Mouse (Mus musculus) CH12F3 (cell line): ENCODE results near the gene 1110051M20Rik.

Experiments
- in situ Hi-C: fragments of 300-500 bp; cut with MboI; formaldehyde crosslinking; loops from 2 replicates; pipeline ENCODE4 v1.14.3; 2020; ENCODE audit warnings: low sequenced_read_pairs

1110051M20Rik gene

DNA sequence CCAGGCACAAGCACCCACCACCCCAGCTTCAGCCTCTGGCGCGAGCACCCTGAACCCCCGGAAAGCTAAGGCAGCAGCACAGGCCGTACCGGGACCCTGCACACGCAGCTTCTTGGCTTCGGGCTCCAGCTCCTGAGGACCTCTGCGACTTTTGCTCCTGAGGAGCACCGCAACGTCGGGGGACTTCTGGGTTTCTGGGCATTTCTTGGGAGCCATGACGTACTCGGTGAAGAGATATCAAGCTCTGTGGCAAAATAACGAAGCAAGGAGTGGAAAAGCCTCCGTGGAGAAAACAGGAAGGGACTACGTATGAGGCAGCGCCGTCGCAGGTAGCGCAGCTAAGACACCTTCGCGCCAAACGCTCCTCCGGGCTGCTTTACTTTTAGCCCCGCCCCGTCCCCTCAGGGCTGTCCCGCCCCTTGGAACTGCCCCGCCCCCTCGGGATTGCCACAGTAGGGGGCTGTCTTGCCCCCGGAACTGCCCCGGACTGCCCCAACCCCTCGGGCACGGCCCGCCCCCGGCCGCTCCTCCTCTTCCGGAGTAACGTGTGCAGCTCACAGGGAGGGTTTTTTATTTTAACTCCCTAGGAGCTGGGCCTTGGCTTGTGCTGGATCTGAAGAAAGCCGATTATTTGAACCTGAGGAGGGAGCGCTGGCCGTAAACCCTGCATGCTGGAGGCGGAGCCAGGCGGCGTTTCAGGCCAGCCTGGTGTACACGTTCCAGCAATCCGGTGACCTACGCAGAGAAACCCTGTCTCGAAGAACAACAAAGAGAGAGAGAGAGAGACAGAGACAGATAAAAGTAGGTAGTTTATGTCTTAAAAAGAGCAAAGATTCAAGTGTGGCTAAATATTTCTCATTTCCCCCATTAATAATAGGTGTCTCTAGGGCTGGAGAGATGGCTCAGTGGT is 207.6 kb downstream of the 1110051M20Rik start, which contains the start of gene Ddb2:
Ddb2 (minus strand) TSS at position 382 of the 910 bp plus-strand sequence.
- in situ Hi-C loops: no loop called here

DNA sequence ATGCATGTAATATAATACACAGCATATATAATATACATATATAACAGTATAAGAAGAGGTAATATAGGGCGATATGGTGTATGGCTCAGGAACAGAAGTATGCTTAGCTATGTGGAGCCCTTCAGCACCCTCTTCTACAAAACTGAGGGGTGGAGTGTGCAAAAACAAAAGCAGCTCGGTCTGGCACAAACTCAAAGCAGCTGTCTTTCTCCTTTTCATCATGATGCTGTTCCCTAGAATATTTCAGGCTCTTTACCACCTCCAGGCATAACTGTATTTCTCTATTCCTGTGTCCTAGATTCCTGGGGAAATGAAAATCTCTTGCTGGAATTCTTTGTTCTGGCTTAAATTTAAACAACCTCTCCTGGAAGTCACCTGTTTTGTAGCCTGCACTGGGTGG is 214.8 kb downstream of the 1110051M20Rik start:
- in situ Hi-C loops: no loop called here
